Mouse (Mus musculus) Patski (cell line): ENCODE data around the gene Dnaaf2. TPM values are rescaled to one million over a fixed set of nuclear protein-coding genes. Genes with fewer than 3 reads are reported as not detected.
A peak's percentile ranks its signal among the peaks of the same experiment; 100 is the strongest.
"Not testable (repeated sequence)": the region's sequence is repeated elsewhere in the genome, so short reads cannot be mapped to it uniquely, and the experiment has no call there.

Experiments
- ATAC-seq: fragments of 100-300 bp; one replicate; pipeline ENCODE4 v1.8.0; 2021
- CTCF ChIA-PET: fragments of 350-600 bp; sonication (Branson Sonifier 250); formaldehyde crosslinking; loops from one replicate; lab custom pipeline; 2022; ENCODE audit warnings: inconsistent platforms; lab: Charles Lee
- POLR2A ChIA-PET: fragments of 350-600 bp; sonication (Branson Sonifier 250); formaldehyde crosslinking; loops from one replicate; lab custom pipeline; 2022; ENCODE audit warnings: antibody characterized with exemption, inconsistent platforms; lab: Charles Lee
- DNase-seq: peaks from one replicate; pipeline ENCODE4 v3.0.0-alpha.2; 2011; ENCODE audit warnings: low read depth, low spot score
- H3K27me3 ChIP-seq: fragments of 371-371 bp; one replicate; pipeline ENCODE4 v1.5.1; 2021
- CTCF ChIP-seq: fragments of 100-300 bp; IDR thresholded peaks from one replicate; pipeline ENCODE4 v1.5.1; 2021
- in situ Hi-C: fragments of 300-500 bp; cut with MboI; formaldehyde crosslinking; loops from 3 replicates; pipeline ENCODE4 v1.11.1; 2018; ENCODE audit warnings: low pct_unique_long_range_greater_than_20kb, mixed read lengths
- polyA plus RNA-seq: library from polyadenylated mRNA; unstranded; gene quantifications from one replicate; pipeline ENCODE4 v1.2.3, GENCODE M21; 2021

Gene Dnaaf2
- polyA plus RNA-seq, 1 experiment from 2014 or later: 3.6 TPM

- POLR2A ChIA-PET: no interaction called here
- ATAC-seq (no peak), DNase-seq (no peak)
- in situ Hi-C loops: no loop called here
- no peak for TF ChIP-seq CTCF
- no peaks in the 10 kb centered on the region for H3K27me3 ChIP-seq
- CTCF ChIA-PET: no interaction called here
Observed at GRCm38 (mm10) chr12:69164904-69165303, 33.3 kb downstream of the Dnaaf2 start.

- CTCF ChIA-PET, DNase-seq, ATAC-seq, H3K27me3 ChIP-seq, POLR2A ChIA-PET, in situ Hi-C loops: not testable (repeated sequence)
Observed at GRCm38 (mm10) chr12:69163586-69163985, 34.6 kb downstream of the Dnaaf2 start.

- ATAC-seq, H3K27me3 ChIP-seq, CTCF ChIA-PET, POLR2A ChIA-PET, in situ Hi-C loops, DNase-seq: not testable (repeated sequence)
Observed at GRCm38 (mm10) chr12:69160677-69161076, 37.6 kb downstream of the Dnaaf2 start.

GRCm38 (mm10) chr12:69159578-69159940 lies 38.7 kb downstream of the Dnaaf2 start:
- CTCF ChIA-PET: interaction anchor here (1.6 kb wide), 1 partner anchor 11 kb away, joined by 3 read pairs; no protein-coding TSS in a partner anchor
- H3K27me3 ChIP-seq: no peaks in the 10 kb centered on the region
- in situ Hi-C loops: no loop called here
- POLR2A ChIA-PET: no interaction called here
- ATAC-seq: peak; percentile 18
- DNase-seq: no peak
- TF ChIP-seq CTCF: peak; percentile 69

GRCm38 (mm10) chr12:69158765-69159577 lies 39.3 kb downstream of the Dnaaf2 start, which contains the start of gene Rps29:
Gene Rps29, minus strand, starts transcription at chr12:69159186.
- H3K27me3 ChIP-seq, POLR2A ChIA-PET, in situ Hi-C loops: not testable (repeated sequence)
- CTCF ChIA-PET: interaction anchor here (1.6 kb wide), 1 partner anchor 10 kb away, joined by 3 read pairs; no protein-coding TSS in a partner anchor
- peak; percentile 97 for DNase-seq
- peak; percentile 93 for ATAC-seq

- DNase-seq (no peak), ATAC-seq (peak; percentile 13)
- in situ Hi-C loops: no loop called here
- H3K27me3 ChIP-seq: no peaks in the 10 kb centered on the region
- POLR2A ChIA-PET: interaction anchor here (1.4 kb wide), 1 partner anchor 25 kb away, joined by 3 read pairs; the partner anchor contains the start of genes Mgat2 and Rpl36al
- no peak for TF ChIP-seq CTCF
- CTCF ChIA-PET: interaction anchor here (1.6 kb wide), 1 partner anchor 10 kb away, joined by 3 read pairs; no protein-coding TSS in a partner anchor
Observed at GRCm38 (mm10) chr12:69158366-69158764, 39.9 kb downstream of the Dnaaf2 start.

GRCm38 (mm10) chr12:69157107-69157506 lies 41.1 kb downstream of the Dnaaf2 start:
- H3K27me3 ChIP-seq: no peaks in the 10 kb centered on the region
- no peak for TF ChIP-seq CTCF
- POLR2A ChIA-PET: interaction anchor here (1.4 kb wide), 1 partner anchor 27 kb away, joined by 3 read pairs; the partner anchor contains the start of genes Mgat2 and Rpl36al
- in situ Hi-C loops: no loop called here
- ATAC-seq (no peak), DNase-seq (no peak)
- CTCF ChIA-PET: no interaction called here

GRCm38 (mm10) chr12:69156436-69156835 lies 41.8 kb downstream of the Dnaaf2 start:
- no peak for DNase-seq

GRCm38 (mm10) chr12:69155923-69156322 lies 42.3 kb downstream of the Dnaaf2 start:
- CTCF ChIA-PET: no interaction called here
- POLR2A ChIA-PET: no interaction called here
- TF ChIP-seq CTCF: no peak
- in situ Hi-C loops: no loop called here
- no peaks in the 10 kb centered on the region for H3K27me3 ChIP-seq
- ATAC-seq: no peak
- no peak for DNase-seq

More at GRCm38 (mm10) chr12:69156436-69156835, 41.8 kb downstream of the Dnaaf2 start:
- in situ Hi-C loops: no loop called here
- ATAC-seq: no peak
- CTCF ChIA-PET: no interaction called here
- no peak for TF ChIP-seq CTCF
- no peaks in the 10 kb centered on the region for H3K27me3 ChIP-seq
- POLR2A ChIA-PET: no interaction called here

- CTCF ChIA-PET: no interaction called here
- in situ Hi-C loops: no loop called here
- POLR2A ChIA-PET: no interaction called here
- ATAC-seq (no peak), DNase-seq (no peak)
- H3K27me3 ChIP-seq: no peaks in the 10 kb centered on the region
- no peak for TF ChIP-seq CTCF
Observed at GRCm38 (mm10) chr12:69150049-69150448, 48.2 kb downstream of the Dnaaf2 start.

- ChIA-PET POLR2A (no interaction called here), CTCF (interaction anchor here (0.9 kb wide), 1 partner anchor 15 kb away, joined by 3 read pairs; no protein-coding TSS in a partner anchor)
- ATAC-seq (no peak), DNase-seq (no peak)
- in situ Hi-C loops: no loop called here
- TF ChIP-seq CTCF: no peak
- no peaks in the 10 kb centered on the region for H3K27me3 ChIP-seq
Observed at GRCm38 (mm10) chr12:69147166-69147735, 51.0 kb downstream of the Dnaaf2 start.
